Mouse (Mus musculus) spleen, adult 2 months (tissue): Measurements from ENCODE around the gene Enoph1. TPM values are rescaled to one million over a fixed set of nuclear protein-coding genes. Genes with fewer than 3 reads are reported as not detected.

ENCODE experiments used
- DNase-seq, 2 experiments: peaks; one replicate each; pipeline versions ENCODE4 v3.0.0 to v3.0.0-alpha.2; 2012 to 2021; ENCODE audit warnings: low spot score in 2 of 2, low read depth in 1 of 2
- H3K27ac ChIP-seq: fragments of 200-500 bp; 2 replicates; pipeline ENCODE4 v1.5.1; 2012; ENCODE audit warnings: low read length, inconsistent platforms; ENCODE audit not compliant: insufficient read depth
- H3K27me3 ChIP-seq: fragments of 200-500 bp; 2 replicates; pipeline ENCODE4 v1.6.1; 2012; ENCODE audit warnings: mild to moderate bottlenecking, moderate library complexity, low read length, inconsistent platforms; ENCODE audit not compliant: control insufficient read depth, insufficient read depth
- H3K36me3 ChIP-seq: fragments of 200-500 bp; 2 replicates; pipeline ENCODE4 v1.6.1; 2012; ENCODE audit warnings: mild to moderate bottlenecking, low read length, inconsistent platforms; ENCODE audit not compliant: control insufficient read depth, insufficient read depth
- H3K4me1 ChIP-seq: fragments of 200-500 bp; 2 replicates; pipeline ENCODE4 v1.6.1; 2011; ENCODE audit warnings: inconsistent platforms; ENCODE audit not compliant: control insufficient read depth, insufficient read depth, insufficient read length
- H3K4me3 ChIP-seq: fragments of 200-500 bp; 2 replicates; pipeline ENCODE4 v1.5.1; 2011; ENCODE audit warnings: mild to moderate bottlenecking, inconsistent platforms; ENCODE audit not compliant: insufficient read depth, insufficient read length; ENCODE audit errors: extremely low read depth
- CTCF ChIP-seq: fragments of 200-500 bp; IDR thresholded peaks from 2 replicates; pipeline ENCODE4 v1.5.1; 2011; ENCODE audit warnings: mild to moderate bottlenecking, inconsistent platforms; ENCODE audit not compliant: insufficient read depth, insufficient read length, insufficient replicate concordance; ENCODE audit errors: extremely low read depth
- POLR2A ChIP-seq: fragments of 200-500 bp; IDR thresholded peaks from 2 replicates; pipeline ENCODE4 v1.6.1; 2011; ENCODE audit warnings: low read depth, low read length, inconsistent platforms
- WGBS: fragments of 180-500 bp; shearing (Covaris S2); methylation state at CpG from one replicate; pipeline ENCODE4 v1.1.7; 2018; 5-methylcytosine and 5-hydroxymethylcytosine counted together
- polyA plus RNA-seq: library from polyadenylated mRNA; depleted of rRNA; stranded (reverse); fragments of >200 nt; gene quantifications from 2 replicates; pipeline ENCODE4 v1.2.3, GENCODE M21; 2012

Enoph1 gene
- polyA plus RNA-seq, 1 experiment: 20.6 TPM

DNA sequence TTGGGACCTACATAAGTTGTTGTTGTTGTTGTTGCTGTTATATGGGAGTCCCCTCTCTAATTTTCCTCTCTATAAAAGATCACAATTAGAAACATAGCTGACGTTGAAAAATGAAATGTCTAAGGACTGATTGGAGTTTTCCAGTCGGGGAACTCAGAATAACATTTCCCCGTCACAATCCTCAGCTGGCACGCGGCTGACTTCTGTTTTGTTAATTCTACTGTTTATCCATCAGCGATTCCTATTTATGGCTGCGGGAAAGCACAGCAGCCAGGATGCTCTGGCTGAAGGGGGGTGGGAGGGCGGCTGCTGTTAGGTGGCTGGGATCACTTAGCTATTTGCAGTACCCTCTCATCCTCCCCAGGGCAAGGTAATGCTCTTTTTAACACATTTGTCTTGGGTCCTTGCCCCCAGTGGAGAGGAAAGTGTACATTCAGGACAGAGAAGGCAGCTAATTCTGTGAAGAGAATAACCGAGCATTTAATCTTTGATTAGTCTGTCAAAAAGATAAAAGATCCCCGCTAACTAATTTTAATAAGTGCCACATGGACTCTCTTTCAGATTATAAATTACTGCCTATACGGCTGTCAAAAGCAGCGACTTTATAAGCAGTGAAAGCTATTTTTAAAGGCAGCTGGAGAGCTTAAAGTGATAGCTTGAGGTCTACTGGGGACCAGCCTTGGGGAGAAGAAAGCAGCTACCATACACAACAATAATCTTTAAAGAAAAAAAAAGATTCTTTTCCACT, 50.9 kb downstream of the Enoph1 start:
- Histone ChIP-seq H3K4me1 (no peaks in the 10 kb centered on the region), H3K27ac (no peak overlapping the region), H3K36me3 (no peaks in the 10 kb centered on the region), H3K27me3 (no peaks in the 10 kb centered on the region), H3K4me3 (no peak overlapping the region)
- 70% methylated on average over 12 of the region's 12 CpGs for WGBS
- no peak for DNase-seq
- TF ChIP-seq CTCF (no peak), POLR2A (no peak)

DNA sequence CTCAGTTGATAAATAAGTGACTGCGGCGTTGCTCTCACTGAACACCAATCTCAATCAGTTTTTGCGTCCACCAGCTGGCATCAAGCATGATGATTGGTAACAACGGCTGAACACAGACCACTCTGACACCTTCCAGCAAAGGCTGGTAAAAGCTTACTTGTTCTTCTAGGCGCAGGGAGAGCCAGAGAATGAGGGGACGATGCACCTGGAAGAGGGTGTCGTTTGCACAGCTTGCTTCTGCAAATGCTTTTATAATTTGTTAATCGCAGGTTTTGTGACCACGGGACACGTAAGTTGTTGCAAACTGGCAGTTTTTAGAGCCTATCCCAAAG, 51.4 kb downstream of the Enoph1 start:
- no peaks in the 10 kb centered on the region for H3K27me3 ChIP-seq
- no peak overlapping the region for H3K27ac ChIP-seq
- WGBS: 76% methylated on average over 10 of the region's 10 CpGs
- no peak overlapping the region for H3K4me3 ChIP-seq
- DNase-seq: no peak
- no peaks in the 10 kb centered on the region for H3K36me3 ChIP-seq
- H3K4me1 ChIP-seq: no peaks in the 10 kb centered on the region
- TF ChIP-seq POLR2A (no peak), CTCF (no peak)

DNA sequence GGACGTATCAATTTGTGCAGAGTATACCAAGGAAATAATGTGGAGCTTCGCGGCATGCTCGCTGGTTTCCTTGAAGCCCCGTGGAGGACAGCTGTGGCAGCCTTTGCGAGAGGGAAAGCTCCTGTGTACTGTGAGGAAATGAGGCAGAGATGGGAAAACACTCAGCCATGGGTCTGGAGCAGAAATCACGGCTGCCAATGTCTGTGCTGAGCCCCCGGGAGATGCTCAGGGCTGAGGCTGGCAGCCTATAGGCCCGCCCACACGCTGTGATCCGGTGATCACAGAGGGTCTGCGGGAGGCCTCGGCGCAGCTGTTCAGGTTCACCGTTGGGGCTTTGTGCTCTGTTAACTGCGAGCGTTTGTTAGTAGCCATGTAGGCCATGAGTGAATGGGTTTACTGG, 51.8 kb downstream of the Enoph1 start:
- Histone ChIP-seq H3K4me1 (no peaks in the 10 kb centered on the region), H3K36me3 (no peaks in the 10 kb centered on the region), H3K27ac (no peak overlapping the region), H3K4me3 (no peak overlapping the region), H3K27me3 (no peaks in the 10 kb centered on the region)
- DNase-seq: no peak
- WGBS: 46% methylated on average over 17 of the region's 17 CpGs
- no peak for TF ChIP-seq CTCF
- TF ChIP-seq POLR2A: no peak

DNA sequence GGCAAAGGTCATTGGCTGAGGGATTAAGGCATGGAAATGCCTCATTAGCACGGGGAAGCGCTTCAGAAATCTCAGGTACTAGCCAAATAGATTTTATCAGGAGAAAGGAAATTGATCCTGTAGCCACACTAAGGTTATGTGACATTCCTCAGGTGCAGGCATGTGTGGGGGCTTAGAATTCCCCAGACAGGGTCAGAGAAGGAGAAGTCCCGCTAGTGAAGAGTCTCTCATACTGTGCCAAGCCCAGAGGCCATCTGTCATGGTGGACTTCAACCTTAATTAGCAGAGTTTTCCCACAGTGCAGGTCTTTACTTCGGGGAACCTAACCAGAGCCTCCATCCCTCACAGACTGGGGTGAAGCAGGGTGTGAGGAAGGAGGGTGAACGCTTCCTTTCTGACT, 57.2 kb downstream of the Enoph1 start:
- 76% methylated on average over 5 of the region's 5 CpGs for WGBS
- DNase-seq: no peak
- H3K36me3 ChIP-seq: no peaks in the 10 kb centered on the region
- no peaks in the 10 kb centered on the region for H3K27me3 ChIP-seq
- TF ChIP-seq POLR2A (no peak), CTCF (no peak)
- H3K27ac ChIP-seq: no peak overlapping the region
- no peak overlapping the region for H3K4me3 ChIP-seq
- H3K4me1 ChIP-seq: no peaks in the 10 kb centered on the region

DNA sequence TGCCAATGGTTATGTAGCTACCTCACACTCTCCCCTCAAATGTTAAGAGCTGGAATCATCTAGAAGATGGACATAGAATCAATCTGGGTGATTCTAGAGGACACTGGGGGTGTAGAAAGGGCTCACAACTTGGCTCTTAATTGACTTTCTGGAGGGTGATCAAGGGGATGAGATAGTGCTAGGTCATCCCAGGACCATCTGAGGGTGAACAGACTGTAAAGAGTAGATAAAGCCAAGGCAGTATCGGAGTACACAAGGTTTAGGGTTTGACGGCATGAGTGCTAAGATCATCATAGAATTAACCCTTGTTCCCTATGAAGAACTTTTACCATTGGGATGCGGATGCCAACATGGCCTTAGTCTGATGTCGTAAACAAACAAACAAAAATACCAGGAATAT, 58.2 kb downstream of the Enoph1 start:
- H3K27ac ChIP-seq: no peak overlapping the region
- no peak for DNase-seq
- no peak overlapping the region for H3K4me3 ChIP-seq
- 90% methylated on average over 4 of the region's 4 CpGs for WGBS
- H3K36me3 ChIP-seq: no peaks in the 10 kb centered on the region
- TF ChIP-seq POLR2A (no peak), CTCF (no peak)
- no peaks in the 10 kb centered on the region for H3K27me3 ChIP-seq
- no peaks in the 10 kb centered on the region for H3K4me1 ChIP-seq

DNA sequence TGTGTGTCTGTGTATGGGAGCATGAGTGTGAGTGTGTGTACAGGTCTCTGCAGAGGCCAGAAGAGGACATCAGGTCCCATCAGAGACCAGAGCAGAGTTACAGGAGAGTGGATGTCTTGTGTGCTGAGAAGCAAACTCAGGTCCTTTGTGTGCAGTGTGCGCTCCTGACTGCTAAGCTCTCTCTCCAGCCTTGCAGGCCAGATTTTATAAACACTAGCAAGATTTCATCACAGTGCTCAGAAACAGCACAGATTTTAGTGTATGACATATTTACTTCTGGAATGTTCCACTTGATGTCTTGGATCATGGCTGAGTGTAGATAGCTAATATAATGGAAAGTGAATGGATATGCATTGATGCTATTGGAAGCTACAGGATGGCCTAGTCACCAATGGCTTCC, 62.6 kb downstream of the Enoph1 start:
- no peak overlapping the region for H3K27ac ChIP-seq
- H3K36me3 ChIP-seq: no peaks in the 10 kb centered on the region
- H3K4me1 ChIP-seq: no peaks in the 10 kb centered on the region
- 94% methylated on average over 1 of the region's 1 CpGs for WGBS
- no peak for TF ChIP-seq CTCF
- TF ChIP-seq POLR2A: no peak
- no peaks in the 10 kb centered on the region for H3K27me3 ChIP-seq
- DNase-seq: no peak
- H3K4me3 ChIP-seq: no peak overlapping the region

DNA sequence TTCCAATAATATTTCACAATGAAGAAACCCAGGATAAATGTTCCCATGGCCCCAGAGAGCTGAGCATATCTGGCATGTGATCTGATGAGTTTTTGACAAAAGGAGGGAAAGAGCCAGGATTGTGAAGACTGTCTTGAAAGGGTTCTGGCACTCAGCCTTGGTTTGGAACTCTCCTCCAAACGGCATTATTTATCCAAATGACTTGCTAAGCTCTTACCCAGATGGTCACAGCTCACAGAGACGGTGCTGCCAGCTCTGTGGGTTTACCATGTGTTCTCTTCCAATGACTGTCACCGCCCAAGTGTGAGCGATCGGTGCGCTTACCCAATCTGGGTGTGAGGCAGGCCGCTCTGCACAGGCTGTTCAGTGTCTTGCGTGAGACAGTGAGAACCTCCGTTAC, 69.1 kb downstream of the Enoph1 start:
- no peak overlapping the region for H3K27ac ChIP-seq
- no peaks in the 10 kb centered on the region for H3K27me3 ChIP-seq
- H3K4me3 ChIP-seq: no peak overlapping the region
- 88% methylated on average over 9 of the region's 9 CpGs for WGBS
- TF ChIP-seq CTCF (no peak), POLR2A (no peak)
- H3K4me1 ChIP-seq: no peaks in the 10 kb centered on the region
- H3K36me3 ChIP-seq: no peaks in the 10 kb centered on the region
- DNase-seq: no peak
